Mouse (Mus musculus) left cerebral cortex, postnatal 25 days (tissue): ENCODE measurements around the gene Mmd2. TPM values are rescaled to one million over a fixed set of nuclear protein-coding genes. Genes with fewer than 3 reads are reported as not detected.

Source experiments
- DNase-seq, 2 experiments: peaks; one replicate each; pipeline ENCODE4 v3.0.0; 2022; ENCODE audit warnings: low spot score in 2 of 2, mixed read lengths in 1 of 2
- intact Hi-C: fragments of 180-260 bp; cut with DNase I; formaldehyde crosslinking; loops from one replicate; pipeline ENCODE4 v1.15.1; 2025
- total RNA-seq, 2 experiments: library from RNA; stranded (reverse); gene quantifications; 2 replicates each; pipeline ENCODE4 v1.2.3; 2021

Mmd2 gene
- total RNA-seq, 2 experiments from 2014 or later = 110 to 118 TPM

GRCm38 (mm10) chr5:142555866-142556265 is 52.7 kb downstream of the Mmd2 start:
- intact Hi-C loops = loop anchor here (2.0 kb wide), 1 partner anchor 163 kb away; no protein-coding TSS in a partner anchor
- no peak for DNase-seq

GRCm38 (mm10) chr5:142550706-142551652 is 57.6 kb downstream of the Mmd2 start, which contains the start of gene Radil:
TSS of gene Radil (minus strand) at chr5:142551098.
- intact Hi-C loops = loop anchor here (1.0 to 2.0 kb wide), 2 partner anchors 49 to 72 kb away; no protein-coding TSS in a partner anchor
- peak; percentile 99 for DNase-seq

GRCm38 (mm10) chr5:142549961-142550705 is 58.5 kb downstream of the Mmd2 start:
- peak; percentile 64 to 67 for DNase-seq
- intact Hi-C loops = loop anchor here (2.0 kb wide), 1 partner anchor 71 kb away; no protein-coding TSS in a partner anchor

- intact Hi-C loops = no loop called here
- no peak for DNase-seq
These were observed 59.2 kb downstream of the Mmd2 start for GRCm38 (mm10) chr5:142549441-142549840.

- no peak for DNase-seq
- intact Hi-C loops = no loop called here
These were observed 61.5 kb downstream of the Mmd2 start for GRCm38 (mm10) chr5:142547066-142547465.

GRCm38 (mm10) chr5:142546344-142546743 is 62.3 kb downstream of the Mmd2 start:
- intact Hi-C loops = no loop called here
- DNase-seq = no peak

GRCm38 (mm10) chr5:142545014-142545795 is 63.4 kb downstream of the Mmd2 start:
- intact Hi-C loops = no loop called here
- no peak for DNase-seq

- DNase-seq = no peak
- intact Hi-C loops = no loop called here
These were observed 71.3 kb downstream of the Mmd2 start for GRCm38 (mm10) chr5:142537286-142537685.

GRCm38 (mm10) chr5:142535388-142535787 is 73.2 kb downstream of the Mmd2 start:
- DNase-seq = no peak
- intact Hi-C loops = no loop called here

- intact Hi-C loops = no loop called here
- DNase-seq = no peak
These were observed 78.7 kb downstream of the Mmd2 start, which contains the start of gene Papolb for GRCm38 (mm10) chr5:142529915-142530314. TSS of gene Papolb (minus strand) at chr5:142530076.

GRCm38 (mm10) chr5:142524711-142525464 is 83.7 kb downstream of the Mmd2 start:
- DNase-seq = no peak
- intact Hi-C loops = no loop called here

- intact Hi-C loops = no loop called here
- no peak for DNase-seq
These were observed 87.3 kb downstream of the Mmd2 start for GRCm38 (mm10) chr5:142521195-142521866.

- intact Hi-C loops = no loop called here
- DNase-seq = no peak
These were observed 88.2 kb downstream of the Mmd2 start for GRCm38 (mm10) chr5:142520360-142520759.

GRCm38 (mm10) chr5:142518973-142519372 is 89.6 kb downstream of the Mmd2 start:
- peak in 1 of 2 experiments; percentile 72 for DNase-seq

More at GRCm38 (mm10) chr5:142518973-142519372, 89.6 kb downstream of the Mmd2 start:
- intact Hi-C loops = no loop called here
